Mouse (Mus musculus): Measurements from ENCODE around the gene Cpa2.

Cpa2 gene

GRCm38 (mm10) chr6:30549231-30549761 lies 7.9 kb downstream of the Cpa2 start:
- DNase-seq, result no peak

GRCm38 (mm10) chr6:30550496-30551192 lies 9.3 kb downstream of the Cpa2 start:
- DNase-seq, result no peak

- DNase-seq, result no peak
Measured at GRCm38 (mm10) chr6:30551193-30551515, 9.8 kb downstream of the Cpa2 start.

- peak; percentile 34 for DNase-seq
Measured at GRCm38 (mm10) chr6:30551644-30552580, 10.5 kb downstream of the Cpa2 start.

GRCm38 (mm10) chr6:30552628-30553027 lies 11.2 kb downstream of the Cpa2 start:
- no peak for DNase-seq

- no peak for DNase-seq
Measured at GRCm38 (mm10) chr6:30553381-30554010, 12.1 kb downstream of the Cpa2 start.

- no peak for DNase-seq
Measured at GRCm38 (mm10) chr6:30554092-30554491, 12.7 kb downstream of the Cpa2 start.

- DNase-seq, result no peak
Measured at GRCm38 (mm10) chr6:30554621-30555170, 13.3 kb downstream of the Cpa2 start.

- DNase-seq, result no peak
Measured at GRCm38 (mm10) chr6:30556080-30556479, 14.7 kb downstream of the Cpa2 start.

- DNase-seq, result no peak
Measured at GRCm38 (mm10) chr6:30559726-30560125, 18.3 kb downstream of the Cpa2 start.

- DNase-seq, result no peak
Measured at GRCm38 (mm10) chr6:30562132-30562531, 20.8 kb downstream of the Cpa2 start.

- DNase-seq, result no peak
Measured at GRCm38 (mm10) chr6:30563575-30563974, 22.2 kb downstream of the Cpa2 start.

GRCm38 (mm10) chr6:30564051-30564450 lies 22.7 kb downstream of the Cpa2 start:
- no peak for DNase-seq

- DNase-seq, result no peak
Measured at GRCm38 (mm10) chr6:30568069-30568468, 26.7 kb downstream of the Cpa2 start, which contains the start of gene Cpa4. Cpa4 (plus strand) TSS chr6:30568369.

- no peak for DNase-seq
Measured at GRCm38 (mm10) chr6:30569331-30569730, 27.9 kb downstream of the Cpa2 start.

GRCm38 (mm10) chr6:30570012-30570411 lies 28.6 kb downstream of the Cpa2 start:
- no peak for DNase-seq

- no peak for DNase-seq
Measured at GRCm38 (mm10) chr6:30572456-30573311, 31.3 kb downstream of the Cpa2 start.

GRCm38 (mm10) chr6:30573380-30573779 lies 32.0 kb downstream of the Cpa2 start:
- DNase-seq, result no peak

- DNase-seq, result no peak
Measured at GRCm38 (mm10) chr6:30574945-30575344, 33.6 kb downstream of the Cpa2 start.

- no peak for DNase-seq
Measured at GRCm38 (mm10) chr6:30576477-30577203, 35.3 kb downstream of the Cpa2 start.

Data from cerebellum, adult 11-12 months (tissue).